Comparison of ENCODE assay signal across 22 mouse cellular contexts in the genomic region with DNA sequence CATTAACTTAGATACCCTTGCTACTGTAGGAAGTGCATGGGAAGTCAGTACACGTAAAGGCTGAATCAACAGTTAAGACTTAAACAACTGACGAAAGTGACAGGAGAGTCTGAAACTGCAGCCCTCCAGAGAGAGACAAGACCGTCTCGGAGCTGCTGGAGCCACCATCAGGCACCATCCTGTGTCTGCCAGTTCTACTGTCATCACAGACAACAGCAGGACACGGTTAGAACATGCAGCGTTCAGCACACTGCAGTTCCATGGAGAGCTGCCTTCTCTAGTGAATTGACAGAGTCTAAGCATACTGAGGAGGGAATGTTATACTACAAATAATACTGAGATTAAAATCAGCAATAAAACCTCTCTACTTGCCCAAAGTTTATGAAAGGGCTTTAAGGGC.
"Had no signal": no experiment of that assay in that cellular context is flagged by ENCODE, and none has a peak within 500 bp of the region (broad histone marks: within the 10 kb centered on the region; RNA-seq: fewer than 3 reads in every experiment).

No protein-coding gene starts in this region.

- H3K27ac ChIP-seq: limb, embryonic 10.5 days; limb, embryonic 13.5 days; liver, embryonic 12.5 days; liver, embryonic 15.5 days; lung, embryonic 15.5 days; midbrain, embryonic 10.5 days; midbrain, embryonic 13.5 days; neural tube, embryonic 13.5 days; stomach, embryonic 15.5 days had no signal

- H3K36me3 ChIP-seq: stomach, embryonic 15.5 days had no signal

- ATAC-seq: liver, embryonic 12.5 days; midbrain, embryonic 13.5 days; midbrain, embryonic 16.5 days had no signal

- DNase-seq: kidney, postnatal 10 days; kidney, postnatal 36 days; liver; lung, adult 18-20 months; lung, postnatal 10 days; lung, postnatal 36 days; retina, postnatal 1 day; right cerebral cortex, postnatal 25 days; spleen, adult 18-20 months; thymus, postnatal 25 days had no signal

- H3K9me3 ChIP-seq: limb, embryonic 10.5 days; limb, embryonic 13.5 days; liver, embryonic 12.5 days; liver, embryonic 15.5 days; lung, embryonic 15.5 days; megakaryocyte, embryonic 14.5 days; midbrain, embryonic 10.5 days; midbrain, embryonic 13.5 days; neural tube, embryonic 13.5 days; stomach, embryonic 15.5 days had no signal

- H3K4me1 ChIP-seq: liver, embryonic 15.5 days; lung, embryonic 15.5 days; midbrain, embryonic 10.5 days; midbrain, embryonic 13.5 days; neural tube, embryonic 13.5 days; stomach, embryonic 15.5 days had no signal

- H3K27me3 ChIP-seq: limb, embryonic 13.5 days; liver, embryonic 12.5 days; liver, embryonic 15.5 days; lung, embryonic 15.5 days; megakaryocyte, embryonic 14.5 days; midbrain, embryonic 13.5 days; neural tube, embryonic 13.5 days; stomach, embryonic 15.5 days had no signal

- H3K9ac ChIP-seq: limb, embryonic 13.5 days; liver, embryonic 12.5 days; liver, embryonic 15.5 days; lung, embryonic 15.5 days; midbrain, embryonic 13.5 days; neural tube, embryonic 13.5 days; stomach, embryonic 15.5 days had no signal

- H3K4me3 ChIP-seq: limb, embryonic 10.5 days; limb, embryonic 13.5 days; liver, embryonic 12.5 days; liver, embryonic 15.5 days; lung, embryonic 15.5 days; megakaryocyte, embryonic 14.5 days; midbrain, embryonic 10.5 days; midbrain, embryonic 13.5 days; myocyte; neural tube, embryonic 13.5 days; stomach, embryonic 15.5 days had no signal

- H3K4me2 ChIP-seq: limb, embryonic 13.5 days; liver, embryonic 12.5 days; liver, embryonic 15.5 days; lung, embryonic 15.5 days; midbrain, embryonic 13.5 days; neural tube, embryonic 13.5 days; stomach, embryonic 15.5 days had no signal
